Mouse (Mus musculus): Measurements from ENCODE around the gene Rpl36al. TPM values are rescaled to one million over a fixed set of nuclear protein-coding genes. Genes with fewer than 3 reads are reported as not detected.
"Not testable (repeated sequence)": the region's sequence is repeated elsewhere in the genome, so short reads cannot be mapped to it uniquely, and the experiment has no call there.

The Rpl36al gene
- polyA plus RNA-seq, 1 experiment from 2014 or later, result 469 TPM

DNA sequence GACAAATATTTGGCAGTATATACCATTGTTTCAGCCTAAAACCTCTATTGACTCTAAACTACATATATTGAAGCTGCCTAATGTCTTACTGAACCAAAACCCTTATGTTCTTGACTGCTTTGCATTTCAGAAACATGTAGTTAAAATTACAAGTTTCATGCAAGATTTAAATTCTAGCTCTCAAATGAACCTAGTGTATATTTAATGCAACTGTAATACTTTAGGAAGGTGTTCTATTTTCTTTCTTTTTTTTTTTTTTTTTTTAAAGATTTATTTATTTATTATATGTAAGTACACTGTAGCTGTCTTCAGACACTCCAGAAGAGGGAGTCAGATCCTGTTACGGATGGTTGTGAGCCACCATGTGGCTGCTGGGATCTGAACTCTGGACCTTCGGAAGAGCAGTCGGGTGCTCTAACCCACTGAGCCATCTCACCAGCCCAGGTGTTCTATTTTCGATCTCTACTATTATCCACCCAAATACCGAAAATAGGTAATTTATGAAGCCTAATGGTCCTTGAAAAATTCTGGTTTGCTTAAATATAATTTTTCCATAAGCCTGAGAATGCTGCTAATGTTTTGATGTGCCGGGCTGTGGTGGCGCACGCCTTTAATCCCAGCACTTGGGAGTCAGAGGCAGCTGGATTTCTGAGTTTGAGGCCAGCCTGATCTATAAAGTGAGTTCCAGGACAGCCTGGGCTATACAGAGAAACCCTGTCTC lies 16.9 kb downstream of the Rpl36al start:
- not testable (repeated sequence) for H3K9ac ChIP-seq; H3K9me3 ChIP-seq (replicated peaks); H3K36me3 ChIP-seq (ENCODE audit: poor library complexity, severe bottlenecking); H3K27ac ChIP-seq; H3K4me2 ChIP-seq; H3K4me3 ChIP-seq; H3K27me3 ChIP-seq; ATAC-seq
- H3K4me1 ChIP-seq, result peaks cover 15% of the 10 kb centered on the region
- WGBS, result 69% methylated on average over 8 of the region's 8 CpGs

DNA sequence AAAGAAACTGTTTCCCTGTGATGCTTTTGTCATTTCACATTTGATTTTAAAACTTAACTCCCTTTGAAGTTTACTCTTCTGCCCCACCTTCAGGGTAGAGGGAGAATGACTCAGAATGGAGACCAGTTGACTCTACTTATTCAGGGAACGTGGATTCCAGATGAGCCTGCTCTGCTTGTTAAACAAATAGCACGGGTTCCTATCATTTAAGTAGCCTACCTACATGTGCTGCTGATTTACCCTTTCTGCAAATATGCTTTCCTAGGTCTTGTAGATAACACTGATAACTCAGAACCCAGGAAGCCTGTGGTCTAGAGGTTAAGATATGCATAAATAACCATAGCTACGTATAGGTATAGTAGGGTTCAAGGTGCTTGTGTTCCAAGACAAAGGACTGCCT lies 19.0 kb downstream of the Rpl36al start:
- Histone ChIP-seq H3K36me3 (ENCODE audit: poor library complexity, severe bottlenecking) (no peaks in the 10 kb centered on the region), H3K27me3 (no peaks in the 10 kb centered on the region), H3K4me2 (no peak overlapping the region), H3K4me3 (no peak overlapping the region), H3K9ac (no peak overlapping the region), H3K27ac (no peak overlapping the region), H3K9me3 (replicated peaks) (no peaks in the 10 kb centered on the region), H3K4me1 (peaks cover 11% of the 10 kb centered on the region)
- no peak for ATAC-seq
- WGBS, result 61% methylated on average over 3 of the region's 3 CpGs

DNA sequence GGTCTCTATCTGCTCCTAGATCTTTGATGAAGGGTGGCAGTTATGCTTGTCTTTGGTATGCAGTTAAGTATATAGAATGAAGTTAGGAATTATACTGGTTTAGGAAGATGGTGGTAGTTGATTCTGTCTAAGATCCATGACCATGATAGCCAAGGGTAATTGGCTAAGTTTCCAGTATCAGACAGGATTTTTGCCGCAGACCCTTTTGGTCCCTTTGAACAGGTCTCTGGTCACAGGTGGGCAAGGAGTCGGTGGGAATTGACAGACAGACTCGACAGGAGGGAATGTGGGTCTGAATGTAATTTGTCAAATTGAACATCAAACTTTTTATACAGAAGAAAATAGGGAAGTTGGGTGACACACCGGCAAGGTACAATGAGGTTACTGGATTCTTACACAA lies 20.3 kb downstream of the Rpl36al start:
- H3K27me3 ChIP-seq; ATAC-seq; H3K4me1 ChIP-seq; H3K36me3 ChIP-seq (ENCODE audit: poor library complexity, severe bottlenecking); H3K9ac ChIP-seq; H3K9me3 ChIP-seq (replicated peaks); H3K4me2 ChIP-seq; H3K27ac ChIP-seq; H3K4me3 ChIP-seq: not testable (repeated sequence)
- 80% methylated on average over 4 of the region's 4 CpGs for WGBS

DNA sequence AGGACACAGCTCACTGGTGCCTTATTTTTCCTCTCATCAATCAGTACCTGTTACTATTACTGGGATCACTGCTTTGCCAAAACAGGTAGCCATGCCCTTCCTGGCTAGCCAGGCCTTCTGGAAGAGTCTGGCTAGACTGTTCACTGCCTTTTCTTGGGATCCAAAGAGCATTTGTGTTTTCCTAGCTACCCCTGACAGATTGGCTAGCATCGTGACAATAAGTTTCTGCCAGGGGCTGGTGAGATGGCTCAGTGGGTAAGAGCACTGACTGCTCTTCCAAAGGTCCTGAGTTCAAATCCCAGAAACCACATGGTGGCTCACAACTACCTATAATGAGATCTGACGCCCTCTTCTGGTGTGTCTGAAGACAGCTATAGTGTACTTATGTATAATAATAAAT lies 23.2 kb downstream of the Rpl36al start:
- not testable (repeated sequence) for H3K4me2 ChIP-seq; H3K4me3 ChIP-seq; ATAC-seq; H3K9me3 ChIP-seq (replicated peaks); H3K27me3 ChIP-seq; H3K9ac ChIP-seq; H3K4me1 ChIP-seq; H3K27ac ChIP-seq
- H3K36me3 ChIP-seq (ENCODE audit: poor library complexity, severe bottlenecking), result peaks cover 17% of the 10 kb centered on the region
- WGBS, result 75% methylated on average over 2 of the region's 2 CpGs

DNA sequence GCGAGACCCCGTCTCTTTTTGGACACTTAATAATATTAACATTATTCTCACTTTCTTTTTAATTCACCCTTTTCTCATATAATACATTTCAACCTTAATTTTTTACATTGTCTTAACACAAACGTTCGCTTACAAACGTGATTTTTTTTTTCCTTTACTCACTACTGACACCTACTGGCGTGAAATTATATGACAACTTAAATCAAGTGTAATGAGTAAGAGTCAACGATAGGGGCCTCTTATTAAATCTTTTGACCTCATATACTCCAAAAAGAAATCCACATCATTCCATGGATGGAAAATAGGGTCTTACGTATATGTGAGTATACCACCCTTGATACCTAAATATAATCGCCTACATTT lies 24.3 kb downstream of the Rpl36al start:
- no peaks in the 10 kb centered on the region for H3K27me3 ChIP-seq
- no peak overlapping the region for H3K4me3 ChIP-seq
- no peak overlapping the region for H3K27ac ChIP-seq
- peak; percentile 2; the same call in 1 of the 2 replicates for ATAC-seq
- H3K36me3 ChIP-seq (ENCODE audit: poor library complexity, severe bottlenecking), result peaks cover 22% of the 10 kb centered on the region
- H3K9me3 ChIP-seq (replicated peaks), result no peaks in the 10 kb centered on the region
- peaks cover 6% of the 10 kb centered on the region for H3K4me1 ChIP-seq
- 6% methylated on average over 9 of the region's 9 CpGs for WGBS
- H3K9ac ChIP-seq, result no peak overlapping the region
- 0 out of 2 replicates have a peak overlapping the region, but pooled peaks have one; percentile 25 for H3K4me2 ChIP-seq

DNA sequence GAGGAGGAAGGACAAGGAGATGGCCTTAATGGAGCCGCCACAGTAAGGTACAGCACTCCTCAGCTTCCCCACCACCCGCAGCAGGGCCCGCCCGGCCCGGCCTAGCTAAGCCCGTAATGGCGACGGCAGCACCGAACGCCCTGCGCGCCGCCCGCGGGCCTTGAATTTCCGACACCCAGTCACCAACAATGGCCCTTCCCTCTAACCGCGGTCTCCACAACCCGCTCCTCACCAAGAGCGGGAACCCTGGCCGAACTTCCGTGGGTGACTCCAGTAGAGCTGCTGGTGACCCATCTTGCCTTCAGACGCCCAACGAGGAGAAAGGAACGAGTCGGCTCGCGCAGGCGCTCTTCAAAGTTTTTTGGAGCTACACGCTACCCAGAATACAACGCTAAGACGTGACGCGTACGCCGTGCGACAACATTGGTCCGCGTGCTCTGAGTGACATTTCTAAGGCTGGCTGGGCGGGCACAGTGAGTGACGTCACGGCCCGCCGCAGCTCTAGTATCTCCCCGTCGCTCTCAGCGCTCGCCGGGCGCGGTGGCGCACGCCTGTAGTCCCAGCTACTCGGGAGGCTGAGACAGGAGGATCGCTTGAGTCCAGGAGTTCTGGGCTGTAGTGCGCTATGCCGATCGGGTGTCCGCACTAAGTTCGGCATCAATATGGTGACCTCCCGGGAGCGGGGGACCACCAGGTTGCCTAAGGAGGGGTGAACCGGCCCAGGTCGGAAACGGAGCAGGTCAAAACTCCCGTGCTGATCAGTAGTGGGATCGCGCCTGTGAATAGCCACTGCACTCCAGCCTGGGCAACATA lies 24.9 kb downstream of the Rpl36al start, which contains the start of gene Rps29:
Rps29 (minus strand) TSS at position 422 of the 813 bp plus-strand sequence.
- Histone ChIP-seq H3K9ac (peak within 1 kb of the TSS; percentile 93), H3K36me3 (ENCODE audit: poor library complexity, severe bottlenecking) (peaks cover 23% of the 10 kb centered on the region), H3K4me2 (peak within 1 kb of the TSS; percentile 70), H3K27ac (peak within 1 kb of the TSS; percentile 92), H3K4me3 (peak within 1 kb of the TSS; percentile 73)
- H3K27me3 ChIP-seq; H3K9me3 ChIP-seq (replicated peaks); H3K4me1 ChIP-seq: not testable (repeated sequence)
- under 1% methylated on average over 61 of the region's 68 CpGs for WGBS
- peak; percentile 99 for ATAC-seq

DNA sequence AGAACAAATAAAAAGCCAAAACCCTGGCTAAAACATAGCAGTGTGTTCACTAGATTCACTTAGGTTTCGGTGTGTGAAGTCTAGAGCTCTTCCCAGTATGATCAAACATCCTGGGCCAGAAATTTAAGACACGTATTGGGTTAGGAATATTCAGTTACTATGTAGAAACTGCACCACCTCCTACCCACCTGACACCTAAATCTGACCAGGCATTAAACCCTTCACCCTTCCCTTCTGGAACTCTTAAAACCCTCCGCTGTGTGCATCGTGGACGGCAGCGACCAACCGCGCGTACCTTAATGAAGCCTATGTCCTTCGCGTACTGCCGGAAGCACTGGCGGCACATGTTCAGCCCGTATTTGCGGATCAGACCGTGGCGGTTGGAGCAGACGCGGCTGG lies 25.5 kb downstream of the Rpl36al start:
- peak overlapping the region; percentile 93 for H3K9ac ChIP-seq
- no peak for ATAC-seq
- WGBS, result under 1% methylated on average over 19 of the region's 19 CpGs

DNA sequence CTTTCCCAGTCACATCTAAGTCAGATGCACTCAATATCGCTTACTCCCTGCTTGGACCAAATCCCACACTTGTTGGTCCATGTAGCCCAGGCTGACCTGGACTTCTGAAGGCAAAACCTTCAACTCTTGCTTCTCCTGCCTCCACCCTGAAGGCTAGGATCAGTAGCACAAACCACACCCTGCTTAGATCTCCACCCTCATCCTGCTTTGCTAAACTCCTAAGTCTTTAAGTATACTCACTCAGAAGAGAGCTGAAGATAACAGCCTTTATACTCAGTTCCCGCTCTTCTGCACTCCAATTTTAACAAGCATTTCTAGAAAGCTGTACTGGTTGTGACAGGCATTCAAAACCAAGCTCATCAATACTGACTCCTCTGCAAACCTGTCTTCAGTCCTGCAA lies 26.8 kb downstream of the Rpl36al start:
- no peaks in the 10 kb centered on the region for H3K27me3 ChIP-seq
- H3K27ac ChIP-seq, result no peak overlapping the region
- peaks cover 6% of the 10 kb centered on the region for H3K4me1 ChIP-seq
- H3K9me3 ChIP-seq (replicated peaks), result no peaks in the 10 kb centered on the region
- no peak overlapping the region for H3K4me2 ChIP-seq
- H3K4me3 ChIP-seq, result no peak overlapping the region
- peaks cover 23% of the 10 kb centered on the region for H3K36me3 ChIP-seq (ENCODE audit: poor library complexity, severe bottlenecking)
- ATAC-seq, result no peak
- H3K9ac ChIP-seq, result no peak overlapping the region
- WGBS, result 98% methylated on average over 2 of the region's 2 CpGs

More for the DNA sequence above, 25.5 kb downstream of the Rpl36al start:
- Histone ChIP-seq H3K36me3 (ENCODE audit: poor library complexity, severe bottlenecking) (peaks cover 23% of the 10 kb centered on the region), H3K4me3 (peak overlapping the region; percentile 73), H3K27me3 (no peaks in the 10 kb centered on the region), H3K27ac (peak overlapping the region; percentile 92), H3K9me3 (replicated peaks) (no peaks in the 10 kb centered on the region), H3K4me1 (peaks cover 6% of the 10 kb centered on the region), H3K4me2 (peak overlapping the region; percentile 70)

DNA sequence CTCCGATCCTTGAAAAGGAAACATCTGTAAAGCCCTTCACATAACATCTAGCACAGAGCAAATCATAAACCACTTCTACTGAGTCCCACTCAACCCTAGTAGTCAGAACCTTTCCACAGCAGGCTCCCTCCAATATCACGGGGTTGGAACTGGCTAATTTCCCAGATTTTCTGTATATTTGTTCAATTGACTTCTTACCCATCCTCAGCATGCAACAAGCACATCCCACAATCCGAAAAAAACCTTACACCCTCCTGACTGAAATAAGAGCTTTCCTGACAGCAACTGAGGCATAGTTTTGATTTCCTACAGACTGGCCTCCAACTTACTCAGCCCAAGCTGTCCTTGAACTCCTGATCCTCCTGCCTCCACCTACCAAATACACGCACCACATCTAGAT lies 27.4 kb downstream of the Rpl36al start:
- Histone ChIP-seq H3K4me1 (peaks cover 6% of the 10 kb centered on the region), H3K4me3 (no peak overlapping the region), H3K27ac (no peak overlapping the region), H3K27me3 (no peaks in the 10 kb centered on the region), H3K36me3 (ENCODE audit: poor library complexity, severe bottlenecking) (peaks cover 23% of the 10 kb centered on the region), H3K9ac (no peak overlapping the region), H3K4me2 (no peak overlapping the region), H3K9me3 (replicated peaks) (no peaks in the 10 kb centered on the region)
- no peak for ATAC-seq
- 85% methylated on average over 4 of the region's 4 CpGs for WGBS

DNA sequence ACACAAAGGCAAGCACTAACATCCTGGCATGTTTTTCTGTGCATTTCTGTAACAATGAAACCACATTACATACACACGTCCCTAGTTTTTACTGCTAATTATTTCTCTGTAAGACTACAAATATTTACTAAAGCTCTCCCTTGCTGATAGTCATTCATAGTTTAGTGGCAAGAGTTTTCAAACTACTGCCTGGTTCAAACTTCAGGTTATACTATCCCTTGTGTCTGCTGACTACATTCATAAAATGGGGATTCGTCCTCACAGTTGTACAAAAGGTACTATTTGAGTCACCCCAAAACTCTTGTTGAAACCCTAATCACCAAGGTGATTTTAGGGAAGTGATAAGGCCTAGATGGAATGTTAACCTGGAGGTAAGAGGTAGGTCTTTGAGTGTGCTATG lies 28.0 kb downstream of the Rpl36al start:
- Histone ChIP-seq H3K4me2 (no peak overlapping the region), H3K9me3 (replicated peaks) (no peaks in the 10 kb centered on the region), H3K36me3 (ENCODE audit: poor library complexity, severe bottlenecking) (peaks cover 23% of the 10 kb centered on the region), H3K9ac (no peak overlapping the region), H3K27ac (no peak overlapping the region), H3K4me3 (no peak overlapping the region), H3K27me3 (no peaks in the 10 kb centered on the region), H3K4me1 (peaks cover 6% of the 10 kb centered on the region)
- WGBS, result 85% methylated on average over 2 of the region's 2 CpGs
- no peak for ATAC-seq

DNA sequence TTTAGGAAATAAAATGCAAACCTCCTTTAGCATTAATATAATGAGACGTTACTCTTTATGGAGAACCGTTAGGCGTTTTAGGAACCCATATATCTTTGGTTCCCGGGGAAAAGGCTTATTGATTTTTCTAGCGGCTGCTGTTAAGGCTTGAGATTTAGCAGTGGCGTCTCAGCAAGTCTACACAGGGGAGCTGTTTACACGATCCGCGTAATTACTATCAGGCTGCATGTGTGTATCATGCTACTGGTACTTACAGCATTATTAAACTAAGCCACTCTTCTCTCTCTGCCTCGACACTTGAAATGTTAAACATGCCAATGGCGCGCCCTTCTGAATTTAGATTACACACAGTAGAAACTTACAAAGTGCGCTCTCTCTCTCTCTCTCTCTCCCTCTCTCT lies 33.8 kb downstream of the Rpl36al start:
- no peaks in the 10 kb centered on the region for H3K4me1 ChIP-seq
- H3K36me3 ChIP-seq (ENCODE audit: poor library complexity, severe bottlenecking), result peaks cover 4% of the 10 kb centered on the region; the same call in 1 of the 2 replicates
- H3K27ac ChIP-seq, result no peak overlapping the region
- H3K27me3 ChIP-seq, result no peaks in the 10 kb centered on the region
- no peak for ATAC-seq
- no peak overlapping the region for H3K4me2 ChIP-seq
- 84% methylated on average over 13 of the region's 13 CpGs for WGBS
- no peaks in the 10 kb centered on the region for H3K9me3 ChIP-seq (replicated peaks)
- no peak overlapping the region for H3K4me3 ChIP-seq
- H3K9ac ChIP-seq, result no peak overlapping the region

DNA sequence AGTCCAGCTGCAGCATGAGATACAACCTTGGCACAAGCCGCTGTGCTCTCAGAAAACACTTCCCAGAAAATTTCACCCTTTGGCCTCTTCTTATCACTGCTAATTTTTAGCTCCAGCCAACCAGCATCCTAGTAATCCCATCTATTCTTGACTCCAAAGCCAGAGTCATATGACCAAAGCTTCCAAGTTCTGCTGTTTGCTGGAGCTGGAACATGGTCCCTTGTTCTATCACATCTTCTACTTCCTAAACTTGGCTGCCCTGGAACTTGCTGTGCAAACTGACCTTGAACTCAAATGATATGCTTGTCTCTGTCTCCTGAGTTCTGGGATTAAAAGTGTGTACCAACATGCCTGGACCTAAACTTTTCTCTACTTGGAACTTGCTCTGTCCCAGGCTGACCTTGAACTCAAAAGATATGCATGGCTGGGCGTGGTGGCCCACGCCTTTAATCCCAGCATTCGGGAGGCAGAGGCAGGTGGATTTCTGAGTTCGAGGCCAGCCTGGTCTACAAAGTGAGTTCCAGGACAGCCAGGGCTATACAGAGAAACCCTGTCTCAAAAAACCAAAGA lies 36.6 kb downstream of the Rpl36al start:
- H3K9ac ChIP-seq, result no peak overlapping the region
- no peak overlapping the region for H3K27ac ChIP-seq
- H3K4me1 ChIP-seq, result no peaks in the 10 kb centered on the region
- H3K4me2 ChIP-seq, result no peak overlapping the region
- no peak for ATAC-seq
- H3K27me3 ChIP-seq, result no peaks in the 10 kb centered on the region
- no peaks in the 10 kb centered on the region for H3K36me3 ChIP-seq (ENCODE audit: poor library complexity, severe bottlenecking)
- H3K9me3 ChIP-seq (replicated peaks), result no peaks in the 10 kb centered on the region
- no peak overlapping the region for H3K4me3 ChIP-seq
- 92% methylated on average over 5 of the region's 5 CpGs for WGBS

All from forebrain, embryonic 13.5 days (tissue).